Mouse (Mus musculus) cortical plate, adult 2 months (tissue): ENCODE data around the gene Vwf. TPM values are rescaled to one million over a fixed set of nuclear protein-coding genes. Genes with fewer than 3 reads are reported as not detected.

Experiments used
- H3K27ac ChIP-seq: fragments of 200-500 bp; 2 replicates; pipeline ENCODE4 v1.5.1; 2012; ENCODE audit warnings: low read length, control low read depth, inconsistent platforms; ENCODE audit not compliant: insufficient read depth
- H3K4me1 ChIP-seq: fragments of 200-500 bp; 2 replicates; pipeline ENCODE4 v1.6.1; 2011; ENCODE audit warnings: low read length; ENCODE audit not compliant: control insufficient read depth, insufficient read depth
- H3K4me3 ChIP-seq: fragments of 200-500 bp; 2 replicates; pipeline ENCODE4 v1.5.1; 2011; ENCODE audit warnings: mild to moderate bottlenecking, low read length, control low read depth; ENCODE audit not compliant: insufficient read depth
- CTCF ChIP-seq: fragments of 200-500 bp; IDR thresholded peaks from 2 replicates; pipeline ENCODE4 v1.5.1; 2011; ENCODE audit warnings: mild to moderate bottlenecking, control low read depth, low read length; ENCODE audit not compliant: insufficient read depth; ENCODE audit errors: extremely low read depth
- POLR2A ChIP-seq: fragments of 200-500 bp; IDR thresholded peaks from 2 replicates; pipeline ENCODE4 v1.6.1; 2011; ENCODE audit warnings: mild to moderate bottlenecking, low read length, control low read depth; ENCODE audit not compliant: insufficient read depth; ENCODE audit errors: extremely low read depth
- polyA plus RNA-seq: library from polyadenylated mRNA; depleted of rRNA; stranded (reverse); fragments of >200 nt; gene quantifications from 2 replicates; pipeline ENCODE4 v1.2.3, GENCODE M21; 2012; rRNA removed

Gene Vwf
- 19.9 and 22.9 TPM in 2 replicates for polyA plus RNA-seq

DNA sequence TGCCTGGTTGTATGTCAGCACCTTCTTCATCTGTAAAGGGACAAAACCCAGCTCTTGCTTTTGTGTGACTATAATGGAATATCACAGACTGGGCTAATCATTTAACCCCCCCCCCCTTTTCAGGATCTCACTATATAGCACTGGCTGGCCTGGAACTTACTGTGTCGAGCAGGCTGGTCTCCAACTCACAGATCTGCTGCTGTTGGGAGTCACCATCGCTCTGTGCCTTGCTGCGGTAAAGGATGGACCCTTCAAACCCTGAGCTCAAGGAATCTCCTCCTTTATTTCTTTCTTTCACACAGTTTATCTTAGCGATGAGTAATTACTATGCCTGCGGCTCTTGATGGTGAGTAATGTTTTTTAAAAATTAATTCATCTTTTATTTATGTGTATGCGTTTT is at the start of gene Vwf:
Gene Vwf (plus strand): TSS at position 301 of the 400 bp plus-strand sequence.
- no peak for TF ChIP-seq POLR2A
- TF ChIP-seq CTCF: no peak
- no peak within 1 kb of the TSS for H3K27ac ChIP-seq
- no peak within 1 kb of the TSS for H3K4me3 ChIP-seq
- H3K4me1 ChIP-seq: no peaks in the 10 kb centered on the region

DNA sequence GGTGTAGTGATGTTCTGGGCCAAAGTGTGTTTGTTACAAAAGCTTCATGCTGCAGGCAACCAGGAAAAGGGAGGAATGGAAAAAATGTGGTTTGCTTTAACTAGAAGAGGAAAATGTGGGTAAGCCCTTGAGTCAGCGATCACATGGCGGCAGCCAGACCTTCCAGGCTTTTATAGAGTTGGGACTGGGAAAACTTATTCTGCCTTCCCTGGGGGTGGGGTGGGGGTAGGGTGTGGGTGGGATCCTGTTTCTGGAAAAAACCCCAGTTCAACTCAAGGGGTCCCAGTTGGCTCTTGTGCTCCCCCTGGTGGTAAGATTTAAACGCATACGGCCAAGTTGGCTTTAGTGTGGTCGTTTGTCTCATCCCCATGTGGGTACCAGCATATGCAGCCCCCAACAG is 48.5 kb upstream of the Vwf start:
- peaks cover 2% of the 10 kb centered on the region; the same call in 1 of the 2 replicates for H3K4me1 ChIP-seq
- TF ChIP-seq CTCF (peak; percentile 47), POLR2A (no peak)
- no peak overlapping the region for H3K27ac ChIP-seq
- no peak overlapping the region for H3K4me3 ChIP-seq

DNA sequence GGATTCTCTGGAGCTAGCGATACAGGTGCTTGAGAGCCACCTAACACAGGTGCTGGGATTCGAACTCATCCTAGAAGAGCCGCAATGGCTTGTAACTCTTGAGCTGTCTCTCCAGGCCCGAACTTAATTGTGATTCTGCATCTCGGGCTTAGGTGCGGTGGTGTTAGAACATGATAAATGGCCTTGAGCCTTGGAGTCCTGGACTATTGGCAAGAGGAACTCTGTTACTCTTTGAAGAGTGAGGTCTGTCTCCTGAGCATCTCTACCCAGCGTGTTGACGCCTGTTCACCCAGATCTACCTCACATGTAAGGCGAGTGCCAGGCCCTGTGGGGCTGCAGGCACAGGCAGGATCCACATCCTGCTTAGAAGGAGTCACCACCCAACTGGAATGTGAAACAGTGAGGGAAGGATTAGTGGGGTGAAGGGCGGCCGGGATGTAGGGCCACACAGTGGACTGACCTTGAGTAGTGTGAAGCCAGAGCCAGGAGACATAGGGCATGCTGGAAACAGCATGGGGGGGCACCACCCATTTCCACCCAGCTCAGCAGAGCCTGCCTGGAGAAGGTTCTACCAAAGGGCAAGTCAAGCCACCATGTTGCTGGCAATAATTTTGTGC is 43.3 kb upstream of the Vwf start:
- Histone ChIP-seq H3K4me3 (no peak overlapping the region), H3K4me1 (no peaks in the 10 kb centered on the region), H3K27ac (no peak overlapping the region)
- TF ChIP-seq CTCF: no peak
- TF ChIP-seq POLR2A: no peak

DNA sequence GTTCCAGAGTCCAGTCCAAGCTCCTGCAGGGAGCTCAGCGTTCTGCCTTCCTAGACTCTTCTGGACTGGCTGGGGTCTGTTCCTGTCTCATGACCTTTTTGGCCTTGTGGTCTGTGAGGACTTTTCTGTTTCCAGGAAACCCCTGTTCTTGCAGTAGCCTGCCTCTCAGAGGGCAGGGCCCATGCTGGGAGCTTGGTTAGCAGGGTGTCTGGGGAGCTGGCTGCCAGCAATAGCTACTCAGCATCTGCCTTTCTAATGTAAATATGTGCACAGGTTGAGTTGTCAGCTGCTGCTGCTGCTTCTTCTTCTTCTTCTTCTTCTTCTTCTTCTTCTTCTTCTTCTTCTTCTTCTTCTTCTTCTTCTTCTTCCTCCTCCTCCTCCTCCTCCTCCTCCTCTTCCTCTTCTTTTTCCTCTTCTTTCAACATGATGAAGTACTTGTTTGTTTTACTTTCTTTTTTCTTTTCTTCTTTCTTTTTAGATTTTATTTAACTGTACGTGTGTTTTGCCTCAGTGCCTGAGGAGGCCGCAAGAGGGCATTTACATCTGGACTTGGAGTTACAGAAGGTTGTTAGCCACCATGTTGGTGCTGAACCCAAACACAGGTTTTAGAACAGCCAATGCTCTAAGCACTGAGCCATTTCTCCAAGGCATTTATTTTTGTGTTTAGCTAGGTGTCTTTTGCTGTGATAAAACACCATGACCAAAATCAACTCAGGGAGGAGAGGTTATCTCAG is 41.8 kb upstream of the Vwf start:
- TF ChIP-seq POLR2A (no peak), CTCF (no peak)
- Histone ChIP-seq H3K4me3 (no peak overlapping the region), H3K27ac (no peak overlapping the region), H3K4me1 (no peaks in the 10 kb centered on the region)

DNA sequence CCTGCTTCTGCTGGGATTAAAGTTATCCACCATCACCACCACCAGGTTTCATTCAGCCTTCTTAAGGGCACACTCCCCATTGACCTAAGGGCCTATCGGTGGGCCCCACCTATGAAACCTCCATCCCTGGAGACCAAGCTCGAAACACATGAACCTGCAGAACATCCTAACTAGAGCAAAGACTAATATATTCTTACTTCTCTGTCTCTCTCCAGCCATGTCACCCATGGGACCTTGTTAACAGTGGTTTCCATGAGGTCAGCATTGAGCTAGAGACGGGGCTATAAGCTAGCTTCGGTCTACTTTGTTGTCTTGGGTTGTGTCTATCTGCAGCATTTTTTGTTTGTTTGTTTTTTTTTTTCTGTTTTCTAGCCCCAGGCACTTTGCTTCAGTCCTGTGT is 40.1 kb upstream of the Vwf start:
- no peaks in the 10 kb centered on the region for H3K4me1 ChIP-seq
- H3K4me3 ChIP-seq: no peak overlapping the region
- no peak for TF ChIP-seq POLR2A
- no peak for TF ChIP-seq CTCF
- H3K27ac ChIP-seq: no peak overlapping the region

DNA sequence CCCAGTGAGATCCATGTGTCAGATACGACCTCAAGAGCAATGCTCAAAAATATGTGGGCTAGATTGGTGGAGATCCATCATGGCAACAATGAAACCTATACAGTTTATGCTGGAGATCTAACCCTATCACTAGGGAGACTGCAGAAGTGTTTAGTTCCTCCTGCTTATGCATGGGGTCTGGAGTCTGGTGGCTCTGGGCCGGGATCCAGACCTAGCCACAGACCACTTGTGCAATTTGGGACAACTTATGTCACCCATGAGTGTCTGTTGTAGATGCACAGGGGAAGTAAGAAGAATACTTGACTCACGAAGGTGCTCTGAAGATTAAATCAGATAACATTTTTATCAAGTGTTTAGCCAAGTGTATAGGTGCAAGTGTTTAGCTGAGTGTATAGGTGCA is 36.8 kb upstream of the Vwf start:
- Histone ChIP-seq H3K4me3 (no peak overlapping the region), H3K27ac (no peak overlapping the region), H3K4me1 (no peaks in the 10 kb centered on the region)
- TF ChIP-seq CTCF (no peak), POLR2A (no peak)

DNA sequence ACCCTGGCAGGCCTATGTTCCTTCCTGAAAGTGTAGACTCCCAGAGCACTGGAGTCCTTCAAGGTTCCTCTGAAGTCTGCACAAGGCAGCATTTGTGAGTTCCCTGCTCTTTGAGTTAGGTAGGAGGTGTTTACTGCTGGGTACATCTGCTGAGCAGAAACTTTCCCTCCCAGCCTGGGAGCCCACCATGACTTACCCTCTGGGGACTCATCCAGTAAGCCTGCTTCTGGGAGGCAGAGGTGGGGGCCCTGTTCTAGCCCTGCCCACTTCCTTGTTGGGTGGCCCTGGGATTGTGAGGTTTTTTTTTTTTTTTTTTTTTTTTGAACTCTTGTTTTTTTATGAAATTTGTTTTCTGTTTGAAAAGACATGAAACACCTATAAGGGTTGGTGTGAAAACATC is 35.9 kb upstream of the Vwf start:
- Histone ChIP-seq H3K27ac (no peak overlapping the region), H3K4me1 (no peaks in the 10 kb centered on the region), H3K4me3 (no peak overlapping the region)
- TF ChIP-seq CTCF (no peak), POLR2A (no peak)

DNA sequence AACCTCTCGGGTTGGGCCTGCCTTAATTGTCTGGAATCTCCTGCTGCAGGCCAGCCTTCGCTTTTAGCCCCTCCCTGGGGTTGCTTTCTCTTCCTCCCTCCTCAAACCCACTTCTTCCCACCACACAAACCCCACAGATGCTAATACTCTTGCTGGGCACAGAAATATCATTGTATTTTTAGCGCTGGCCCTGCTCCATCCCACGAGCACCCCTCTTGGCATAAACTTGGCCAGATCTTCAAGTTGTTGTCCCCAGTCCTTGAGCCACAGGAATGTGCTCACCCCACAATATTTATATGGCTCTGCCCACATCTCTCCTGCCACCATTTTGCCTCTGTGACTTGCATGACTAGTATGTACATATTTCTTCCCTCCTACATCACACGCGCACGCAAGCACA is 35.4 kb upstream of the Vwf start:
- Histone ChIP-seq H3K4me3 (no peak overlapping the region), H3K4me1 (no peaks in the 10 kb centered on the region), H3K27ac (no peak overlapping the region)
- TF ChIP-seq POLR2A (no peak), CTCF (no peak)

DNA sequence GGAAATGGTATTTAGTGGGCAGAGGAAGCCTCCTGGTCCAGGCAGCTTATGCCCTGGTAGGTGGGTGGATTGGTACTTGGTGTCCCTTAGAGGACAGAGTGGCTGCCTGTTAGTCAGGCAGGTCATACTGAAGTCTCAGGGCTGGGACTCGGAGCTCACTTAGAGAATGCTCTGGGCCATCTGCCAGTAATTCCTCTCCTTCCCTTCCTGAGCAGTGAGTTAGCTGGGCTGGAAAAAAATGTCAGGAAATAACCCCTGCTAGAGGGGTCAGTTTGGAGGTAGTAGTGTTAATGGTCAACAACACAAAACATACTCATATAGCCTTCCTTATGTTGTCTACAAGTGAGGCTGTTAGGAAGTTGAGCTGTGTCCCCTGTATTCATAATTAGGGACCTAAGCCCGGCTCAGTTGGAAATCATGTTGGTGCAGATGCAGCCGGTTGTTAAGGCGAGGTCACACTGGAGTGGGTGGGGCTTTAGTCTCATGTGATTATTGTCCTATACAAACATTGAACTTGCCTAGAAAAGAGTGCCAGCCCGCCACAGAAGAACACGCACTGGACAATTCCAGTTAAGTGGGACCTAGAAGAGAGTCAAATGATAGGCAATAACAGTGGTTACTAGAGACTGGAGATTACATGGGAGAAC is 33.5 kb upstream of the Vwf start:
- H3K4me3 ChIP-seq: no peak overlapping the region
- TF ChIP-seq CTCF (no peak), POLR2A (no peak)
- H3K4me1 ChIP-seq: no peaks in the 10 kb centered on the region
- H3K27ac ChIP-seq: no peak overlapping the region
